Mouse (Mus musculus) lung, postnatal 0 days (tissue): ENCODE measurements around the gene Gpd1. TPM values are rescaled to one million over a fixed set of nuclear protein-coding genes. Genes with fewer than 3 reads are reported as not detected.
"Not testable (repeated sequence)": the region's sequence is repeated elsewhere in the genome, so short reads cannot be mapped to it uniquely, and the experiment has no call there.

ENCODE experiments used
- ATAC-seq: fragments of 200-750 bp; cut with Nextera tagmentation; 2 replicates; pipeline ENCODE4 v1.8.0; 2017; ENCODE audit warnings: moderate library complexity
- DNase-seq: peaks from one replicate; pipeline ENCODE4 v3.0.0-alpha.2; 2016; ENCODE audit warnings: low spot score
- H3K27ac ChIP-seq: fragments of 300-500 bp; sonication (generic); 2 replicates; pipeline ENCODE4 v1.5.1; 2014; ENCODE audit warnings: antibody characterized with exemption, mild to moderate bottlenecking, low read length, mixed read lengths
- H3K27me3 ChIP-seq: fragments of 300-500 bp; sonication (generic); replicated peaks from 2 replicates; pipeline ENCODE4 v1.6.1; 2014; ENCODE audit warnings: low read length, mixed read lengths; ENCODE audit not compliant: insufficient read depth
- H3K36me3 ChIP-seq: fragments of 300-500 bp; sonication (generic); 2 replicates; pipeline ENCODE4 v1.6.1; 2014; ENCODE audit warnings: low read length, mixed read lengths; ENCODE audit not compliant: insufficient read depth
- H3K4me1 ChIP-seq: fragments of 300-500 bp; sonication (generic); 2 replicates; pipeline ENCODE4 v1.6.1; 2014; ENCODE audit warnings: antibody characterized with exemption, low read depth, low read length, mixed read lengths; ENCODE audit not compliant: insufficient read depth
- H3K4me2 ChIP-seq: fragments of 300-500 bp; sonication (generic); replicated peaks from 2 replicates; pipeline ENCODE4 v1.6.1; 2014; ENCODE audit warnings: low read depth, mild to moderate bottlenecking, low read length, moderate library complexity, mixed read lengths
- H3K4me3 ChIP-seq: fragments of 300-500 bp; sonication (generic); 2 replicates; pipeline ENCODE4 v1.5.1; 2014; ENCODE audit warnings: low read depth, low read length
- H3K9ac ChIP-seq: fragments of 300-500 bp; sonication (generic); replicated peaks from 2 replicates; pipeline ENCODE4 v1.6.1; 2014; ENCODE audit warnings: low read depth, mild to moderate bottlenecking
- H3K9me3 ChIP-seq: fragments of 300-500 bp; sonication (generic); 2 replicates; pipeline ENCODE4 v1.6.1; 2016; ENCODE audit warnings: low read length, mixed read lengths
- CTCF ChIP-seq: IDR thresholded peaks from 2 replicates; pipeline ENCODE4 v1.5.1; 2016; ENCODE audit warnings: antibody characterized with exemption, mild to moderate bottlenecking
- EP300 ChIP-seq: IDR thresholded peaks from 2 replicates; pipeline ENCODE4 v1.6.1; 2016; ENCODE audit warnings: antibody characterized with exemption, mild to moderate bottlenecking, control low read depth
- WGBS: fragments of 180-500 bp; shearing (Covaris S2); extraction: QIAGEN DNeasy Blood & Tissue Kit; methylation state at CpG from one replicate; pipeline ENCODE4 v1.1.7; 2014; 5-methylcytosine and 5-hydroxymethylcytosine counted together
- polyA plus RNA-seq: library from polyadenylated mRNA; unstranded; fragments of >200 nt; fragmentation: Nextera tagmentation; extraction: Ambion mirVana; gene quantifications from 2 replicates; pipeline ENCODE4 v1.2.1, GENCODE M21; 2015

Gpd1 gene
- polyA plus RNA-seq, 1 experiment from 2014 or later: 13.2 TPM

GRCm38 (mm10) chr15:99699715-99700114, 17.6 kb upstream of the Gpd1 start:
- Histone ChIP-seq H3K9me3 (no peaks in the 10 kb centered on the region), H3K4me3 (no peak overlapping the region), H3K36me3 (no peaks in the 10 kb centered on the region), H3K4me1 (peaks cover 3% of the 10 kb centered on the region; the same call in 1 of the 2 replicates), H3K27ac (no peak overlapping the region), H3K9ac (no peak overlapping the region), H3K27me3 (no peaks in the 10 kb centered on the region), H3K4me2 (no peak overlapping the region)
- whole genome bisulfite sequencing: 83% methylated on average over 10 of the region's 10 CpGs
- ATAC-seq: no peak
- TF ChIP-seq EP300: no peak
- no peak for TF ChIP-seq CTCF
- no peak for DNase-seq

- 78% methylated on average over 18 of the region's 18 CpGs for WGBS
- no peak overlapping the region for H3K4me3 ChIP-seq
- H3K27me3 ChIP-seq: no peaks in the 10 kb centered on the region
- H3K9me3 ChIP-seq: no peaks in the 10 kb centered on the region
- DNase-seq (no peak), ATAC-seq (no peak)
- H3K4me1 ChIP-seq: peaks cover 3% of the 10 kb centered on the region; the same call in 1 of the 2 replicates
- no peak overlapping the region for H3K9ac ChIP-seq
- H3K27ac ChIP-seq: no peak overlapping the region
- H3K4me2 ChIP-seq: no peak overlapping the region
- no peak for TF ChIP-seq EP300
- TF ChIP-seq CTCF: no peak
- H3K36me3 ChIP-seq: no peaks in the 10 kb centered on the region
These were observed 16.9 kb upstream of the Gpd1 start for GRCm38 (mm10) chr15:99700219-99701106.

- ATAC-seq, DNase-seq, H3K9me3 ChIP-seq, H3K4me1 ChIP-seq, H3K36me3 ChIP-seq, H3K27me3 ChIP-seq: not testable (repeated sequence)
- Histone ChIP-seq H3K4me2 (peak overlapping the region; percentile 58; the same call in 1 of the 2 replicates), H3K9ac (peak overlapping the region; percentile 92), H3K4me3 (peak overlapping the region; percentile 92), H3K27ac (peak overlapping the region; percentile 98; the same call in 1 of the 2 replicates)
- 43% methylated on average over 16 of the region's 16 CpGs for WGBS
These were observed 15.7 kb upstream of the Gpd1 start for GRCm38 (mm10) chr15:99701640-99701998.

- Histone ChIP-seq H3K27me3 (no peaks in the 10 kb centered on the region), H3K9ac (peak within 1 kb of the TSS; percentile 92), H3K4me3 (peak within 1 kb of the TSS; percentile 92), H3K9me3 (no peaks in the 10 kb centered on the region), H3K4me2 (peak within 1 kb of the TSS; percentile 58), H3K4me1 (peaks cover 3% of the 10 kb centered on the region; the same call in 1 of the 2 replicates), H3K36me3 (peaks cover 5% of the 10 kb centered on the region), H3K27ac (peak within 1 kb of the TSS; percentile 98)
- TF ChIP-seq EP300 (0 out of 2 replicates have a peak, but pooled peaks have one; percentile 9), CTCF (peak; percentile 91)
- 1% methylated on average over 45 of the region's 71 CpGs for WGBS
- DNase-seq (peak; percentile 94), ATAC-seq (peak; percentile 93)
These were observed 15.1 kb upstream of the Gpd1 start, which contains the start of gene Smarcd1 for GRCm38 (mm10) chr15:99701999-99702900. Gene Smarcd1 (plus strand): TSS chr15:99702129.

GRCm38 (mm10) chr15:99703104-99703503, 14.2 kb upstream of the Gpd1 start:
- Histone ChIP-seq H3K4me3 (no peak overlapping the region), H3K4me2 (peak overlapping the region; percentile 58; the same call in 1 of the 2 replicates), H3K27ac (0 out of 2 replicates have a peak overlapping the region, but pooled peaks have one; percentile 98), H3K27me3 (no peaks in the 10 kb centered on the region), H3K9ac (0 out of 2 replicates have a peak overlapping the region, but pooled peaks have one; percentile 92), H3K4me1 (peaks cover 3% of the 10 kb centered on the region; the same call in 1 of the 2 replicates), H3K36me3 (peaks cover 8% of the 10 kb centered on the region), H3K9me3 (no peaks in the 10 kb centered on the region)
- no peak for ATAC-seq
- DNase-seq: no peak
- TF ChIP-seq EP300 (no peak), CTCF (no peak)
- WGBS: 64% methylated on average over 9 of the region's 9 CpGs

GRCm38 (mm10) chr15:99703676-99704040, 13.7 kb upstream of the Gpd1 start:
- no peak overlapping the region for H3K4me2 ChIP-seq
- H3K9me3 ChIP-seq: no peaks in the 10 kb centered on the region
- H3K9ac ChIP-seq: no peak overlapping the region
- no peak overlapping the region for H3K4me3 ChIP-seq
- no peak for TF ChIP-seq EP300
- no peak for TF ChIP-seq CTCF
- H3K27ac ChIP-seq: no peak overlapping the region
- no peaks in the 10 kb centered on the region for H3K27me3 ChIP-seq
- peaks cover 3% of the 10 kb centered on the region; the same call in 1 of the 2 replicates for H3K4me1 ChIP-seq
- ATAC-seq (no peak), DNase-seq (no peak)
- WGBS: 78% methylated on average over 5 of the region's 5 CpGs
- peaks cover 12% of the 10 kb centered on the region for H3K36me3 ChIP-seq
